Mouse (Mus musculus): ENCODE measurements around the gene Kcnk18. TPM values are rescaled to one million over a fixed set of nuclear protein-coding genes. Genes with fewer than 3 reads are reported as not detected.

Kcnk18 gene
- polyA plus RNA-seq, 1 experiment from 2014 or later: 0.18 TPM

DNA sequence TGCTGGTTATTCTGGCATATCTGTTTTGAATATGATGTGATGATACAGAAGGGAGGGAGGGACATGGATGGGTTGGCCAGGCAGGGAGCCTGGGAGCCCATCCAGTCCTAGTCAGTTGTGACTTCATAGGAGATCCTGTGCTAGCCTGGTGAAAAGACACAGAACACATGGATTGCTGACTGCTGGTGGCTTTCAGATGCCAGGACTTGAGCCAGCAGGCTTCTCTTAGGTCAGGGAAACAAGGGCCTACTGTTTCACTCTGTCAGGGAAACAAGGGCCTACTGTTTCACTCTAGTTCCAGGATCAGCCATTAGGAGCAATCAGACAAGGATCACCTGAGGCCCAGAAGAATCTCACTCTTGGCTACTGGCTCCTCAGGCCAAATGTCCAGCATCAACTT lies 61.8 kb downstream of the Kcnk18 start:
- H3K27me3 ChIP-seq (replicated peaks; ENCODE audit: control insufficient read depth, insufficient read depth, low read length): no peaks in the 10 kb centered on the region
- ATAC-seq (ENCODE audit: low read depth) (no peak), DNase-seq (ENCODE audit: low spot score) (peak; percentile 7)
- H3K4me1 ChIP-seq (ENCODE audit: control insufficient read depth, insufficient read depth, low read length): no peaks in the 10 kb centered on the region
- no peak overlapping the region for H3K4me2 ChIP-seq (ENCODE audit: low read depth, low read length)
- H3K9ac ChIP-seq (ENCODE audit: low read depth, low read length): no peak overlapping the region
- H3K36me3 ChIP-seq (ENCODE audit: control insufficient read depth, insufficient read depth, low read length): no peaks in the 10 kb centered on the region
- H3K9me3 ChIP-seq (ENCODE audit: control insufficient read depth, low read length): no peaks in the 10 kb centered on the region
- H3K27ac ChIP-seq (replicated peaks; ENCODE audit: low read depth, low read length): no peak overlapping the region
- no peak overlapping the region for H3K4me3 ChIP-seq (ENCODE audit: low read depth, low read length)

DNA sequence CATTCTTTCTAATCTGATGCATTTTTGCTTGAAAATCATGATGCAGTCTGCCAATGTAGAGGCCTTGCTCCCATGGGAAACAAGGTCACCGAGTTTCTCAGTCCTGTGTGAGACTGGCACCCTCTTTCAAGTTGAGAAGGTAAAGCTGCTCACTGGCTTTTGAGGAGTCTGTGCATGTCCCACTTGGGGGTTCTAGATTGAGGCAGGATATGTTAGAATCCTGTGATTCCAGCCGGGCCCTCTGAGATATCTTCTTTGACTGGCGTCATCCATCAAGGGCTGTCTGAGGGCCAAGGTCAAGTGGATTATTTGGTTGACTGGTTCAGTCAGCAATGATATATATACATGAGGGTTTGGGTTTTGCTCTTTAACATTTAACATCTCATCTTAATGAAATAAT lies 63.0 kb downstream of the Kcnk18 start:
- Histone ChIP-seq H3K27ac (replicated peaks; ENCODE audit: low read depth, low read length) (no peak overlapping the region), H3K4me1 (ENCODE audit: control insufficient read depth, insufficient read depth, low read length) (no peaks in the 10 kb centered on the region), H3K36me3 (ENCODE audit: control insufficient read depth, insufficient read depth, low read length) (no peaks in the 10 kb centered on the region), H3K4me2 (ENCODE audit: low read depth, low read length) (no peak overlapping the region), H3K9me3 (ENCODE audit: control insufficient read depth, low read length) (no peaks in the 10 kb centered on the region), H3K9ac (ENCODE audit: low read depth, low read length) (no peak overlapping the region), H3K27me3 (replicated peaks; ENCODE audit: control insufficient read depth, insufficient read depth, low read length) (no peaks in the 10 kb centered on the region), H3K4me3 (ENCODE audit: low read depth, low read length) (no peak overlapping the region)
- no peak for ATAC-seq (ENCODE audit: low read depth)
- no peak for DNase-seq (ENCODE audit: low spot score)
- WGBS: 81% methylated on average over 3 of the region's 3 CpGs

Other genes with a start within 250 kb of the Kcnk18 start
- gene Shtn1, start 143.1 kb upstream of the Kcnk18 start, polyA plus RNA-seq (2014; fragmentation: Nextera tagmentation; extraction: Ambion mirVana): 6.9 and 7.0 TPM in 2 replicates
- gene Vax1, start 49.2 kb upstream of the Kcnk18 start, polyA plus RNA-seq (2014; fragmentation: Nextera tagmentation; extraction: Ambion mirVana): 0.26 TPM in 1 of 2 replicates, not detected in the other
- gene Slc18a2, start 41.7 kb downstream of the Kcnk18 start, polyA plus RNA-seq (2014; fragmentation: Nextera tagmentation; extraction: Ambion mirVana): 7.9 and 9.0 TPM in 2 replicates
- 31.0 and 42.8 TPM in 2 replicates for gene Rps12-ps3, start 103.1 kb downstream of the Kcnk18 start, polyA plus RNA-seq (2014; fragmentation: Nextera tagmentation; extraction: Ambion mirVana)
- gene Pdzd8, start 126.6 kb downstream of the Kcnk18 start, polyA plus RNA-seq (2014; fragmentation: Nextera tagmentation; extraction: Ambion mirVana): 15.1 and 15.7 TPM in 2 replicates
- 6.9 and 7.5 TPM in 2 replicates for gene Emx2, start 239.2 kb downstream of the Kcnk18 start, polyA plus RNA-seq (2014; fragmentation: Nextera tagmentation; extraction: Ambion mirVana)

Measured in embryonic facial prominence, embryonic 14.5 days (tissue).